Mouse (Mus musculus) retina, adult 2 months (tissue): ENCODE results near the gene Ccdc80.

ENCODE experiments used
- DNase-seq: peaks from one replicate; pipeline ENCODE4 v3.0.0-alpha.2; 2012; ENCODE audit warnings: low read depth, low spot score

Gene Ccdc80

GRCm38 (mm10) chr16:45117200-45117599, 24.0 kb downstream of the Ccdc80 start:
- DNase-seq = no peak

DNA sequence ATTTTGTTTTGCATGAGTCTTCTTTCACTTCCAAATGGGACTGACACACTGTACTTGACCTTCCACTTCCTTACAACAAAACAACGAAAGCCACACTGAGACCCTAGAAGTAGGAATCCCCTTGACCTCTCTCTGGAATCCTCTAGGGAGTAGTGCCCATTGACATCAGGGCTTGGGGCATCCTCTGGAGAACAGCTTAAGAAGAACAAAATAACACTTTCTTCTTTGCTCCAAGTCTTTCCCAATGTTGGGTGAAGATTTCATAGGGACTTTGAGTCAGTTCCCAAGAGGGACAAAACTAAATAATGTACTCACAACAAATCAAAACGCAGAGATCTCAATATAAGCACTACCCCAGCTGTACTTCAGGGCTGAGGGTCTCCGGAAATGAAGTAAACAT, 25.6 kb downstream of the Ccdc80 start:
- no peak for DNase-seq

GRCm38 (mm10) chr16:45120844-45121425, 27.7 kb downstream of the Ccdc80 start:
- no peak for DNase-seq

GRCm38 (mm10) chr16:45122571-45122970, 29.4 kb downstream of the Ccdc80 start:
- DNase-seq = no peak

GRCm38 (mm10) chr16:45124230-45125203, 31.3 kb downstream of the Ccdc80 start:
- no peak for DNase-seq

GRCm38 (mm10) chr16:45127936-45128710, 34.9 kb downstream of the Ccdc80 start:
- no peak for DNase-seq

DNA sequence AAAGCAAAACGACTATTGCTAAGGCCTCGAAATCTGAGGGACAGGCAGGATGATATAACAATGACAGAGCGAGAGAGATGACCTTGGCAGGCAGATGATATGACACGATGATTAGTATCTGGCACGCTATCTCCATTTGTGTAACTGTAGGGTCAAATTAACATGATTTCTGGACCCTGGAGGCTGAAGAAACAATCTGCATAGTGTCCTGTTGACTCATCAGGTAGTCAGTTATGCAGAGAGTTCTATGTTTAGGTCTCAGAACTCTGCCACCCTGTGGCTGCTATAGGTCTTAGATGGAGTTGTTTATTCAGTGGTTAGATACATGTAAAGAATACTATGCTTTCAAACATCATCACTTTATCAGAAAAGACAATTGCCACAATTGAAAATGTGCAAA, 48.5 kb downstream of the Ccdc80 start:
- DNase-seq = no peak

DNA sequence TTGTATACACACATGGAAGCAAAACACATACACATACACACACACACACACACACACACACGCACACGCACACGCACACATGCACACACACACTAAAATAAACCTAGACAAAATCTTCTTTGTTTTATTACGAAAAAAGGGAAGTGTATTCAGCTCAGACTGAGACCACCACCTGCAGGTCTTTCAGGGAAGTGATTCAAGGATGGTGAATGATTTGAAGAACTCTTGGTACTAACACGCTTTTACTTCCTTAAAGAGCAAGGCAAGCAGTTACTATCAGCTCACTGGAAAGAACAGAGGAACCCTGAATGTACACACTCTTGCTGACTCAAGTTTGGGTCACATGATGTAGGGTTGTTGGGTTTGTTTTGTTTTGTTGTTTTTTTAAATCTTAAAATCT, 49.4 kb downstream of the Ccdc80 start:
- DNase-seq = no peak

DNA sequence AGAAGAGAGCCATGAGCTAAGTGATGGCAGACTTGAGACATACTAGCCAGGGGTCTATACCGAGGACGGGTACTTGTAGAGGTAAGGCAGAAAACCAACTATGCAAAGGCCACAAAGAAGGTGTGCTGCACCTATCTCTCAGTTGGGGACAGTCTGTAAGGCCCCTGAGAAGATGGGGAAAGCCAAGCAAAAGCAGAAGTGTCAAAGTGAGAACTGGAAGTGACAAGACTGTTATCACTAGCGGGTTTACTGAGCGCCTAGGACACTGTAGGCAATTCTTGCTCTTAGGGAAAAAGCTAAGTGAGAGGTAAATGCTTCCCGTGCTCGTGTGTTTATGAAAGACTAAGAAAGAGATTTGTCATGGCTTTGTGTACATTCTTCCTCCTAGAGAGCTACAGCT, 51.9 kb downstream of the Ccdc80 start:
- no peak for DNase-seq

DNA sequence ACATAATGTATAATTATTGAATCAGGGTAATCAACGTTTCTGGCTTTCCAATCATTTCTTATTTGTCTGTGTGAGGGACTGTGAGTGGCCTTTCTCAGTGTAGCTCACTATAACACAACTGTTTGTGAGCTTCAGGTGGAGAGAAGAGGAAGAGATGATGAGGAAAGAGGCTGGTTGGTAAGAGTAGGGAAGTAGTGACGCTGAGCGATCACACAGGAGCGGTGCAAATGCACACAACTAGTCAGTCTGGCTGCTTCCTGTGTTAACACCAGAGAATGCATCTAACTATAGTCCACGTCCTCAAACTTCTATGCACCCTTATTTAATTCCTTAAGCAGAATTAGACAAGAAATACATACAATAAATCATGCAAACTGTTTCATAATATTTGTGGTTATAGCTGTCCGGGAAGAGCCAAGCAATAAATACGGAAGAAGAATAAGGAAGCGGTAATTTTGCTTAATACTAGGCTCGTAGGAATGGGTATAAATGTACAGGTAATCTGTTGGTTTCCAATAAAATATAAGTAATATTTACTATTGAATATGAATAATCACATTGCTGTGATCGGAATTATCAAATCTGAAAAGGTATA, 55.4 kb downstream of the Ccdc80 start:
- DNase-seq = no peak

- no peak for DNase-seq
Measured at GRCm38 (mm10) chr16:45154741-45155250, 61.6 kb downstream of the Ccdc80 start.

DNA sequence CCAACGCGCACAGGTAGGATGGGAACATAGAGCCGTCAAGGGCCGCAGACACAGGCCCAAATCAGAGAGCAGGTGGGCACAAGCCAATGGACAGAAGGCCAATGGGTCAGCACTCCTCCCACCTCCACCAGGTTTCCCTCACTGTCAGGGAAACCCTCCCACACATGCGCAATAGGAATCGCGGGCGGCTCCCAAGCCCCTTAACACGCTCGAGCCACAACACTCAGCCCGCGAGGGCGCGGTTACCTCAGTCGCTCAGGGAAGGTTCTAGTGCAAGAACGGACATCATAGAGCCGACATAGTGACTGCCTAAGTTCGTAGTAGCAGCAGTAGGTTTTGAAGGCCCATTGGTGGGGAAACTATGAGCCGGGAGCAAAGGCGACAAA, 64.9 kb downstream of the Ccdc80 start:
- no peak for DNase-seq

GRCm38 (mm10) chr16:45158522-45159388, 65.6 kb downstream of the Ccdc80 start, which contains the start of the genes Slc35a5 and Atg3:
Slc35a5 (minus strand) TSS chr16:45158706.
Atg3 (plus strand) TSS chr16:45158785.
- DNase-seq = peak; percentile 88

DNA sequence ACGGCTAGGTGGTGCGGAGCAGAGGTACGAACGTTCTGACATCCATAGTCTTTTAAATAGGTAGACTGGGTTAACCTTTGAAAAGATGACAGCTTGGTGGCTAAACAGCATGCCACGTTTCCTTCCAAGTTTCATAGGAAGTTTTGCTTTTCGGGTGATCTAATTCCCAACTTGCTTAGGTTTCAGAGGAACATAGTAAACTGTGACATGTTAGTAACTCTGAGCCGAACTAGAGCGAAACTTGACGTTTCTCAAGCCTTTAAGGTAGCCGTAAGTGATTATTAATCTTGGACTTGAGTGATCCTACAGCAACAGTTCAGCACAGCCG, 66.2 kb downstream of the Ccdc80 start:
- no peak for DNase-seq
